Mouse (Mus musculus): ENCODE measurements around the gene Tpsb2.
A peak's percentile ranks its signal among the peaks of the same experiment; 100 is the strongest.

Tpsb2 gene

GRCm38 (mm10) chr17:25409621-25410020 lies 43.5 kb downstream of the Tpsb2 start:
- Histone ChIP-seq H3K36me3 (ENCODE audit: insufficient read depth, low read length) (no peaks in the 10 kb centered on the region), H3K4me3 (replicated peaks; ENCODE audit: low read length) (no peak overlapping the region), H3K4me1 (replicated peaks; ENCODE audit: low read depth, low read length) (peaks cover 46% of the 10 kb centered on the region), H3K9me3 (ENCODE audit: low read length) (no peaks in the 10 kb centered on the region), H3K27me3 (ENCODE audit: insufficient read depth, low read length) (no peaks in the 10 kb centered on the region)
- TF ChIP-seq POU5F1 (IDR thresholded peaks at IDR 0.05; ENCODE audit: borderline replicate concordance, low read length): no peak
- TF ChIP-seq CTCF (conservative IDR thresholded peaks at IDR 0.05; ENCODE audit: low read length): no peak
- no peak for TF ChIP-seq NANOG (IDR thresholded peaks at IDR 0.05; ENCODE audit: borderline replicate concordance, low read length)

- H3K4me3 ChIP-seq (replicated peaks; ENCODE audit: low read length): no peak overlapping the region
- H3K36me3 ChIP-seq (ENCODE audit: insufficient read depth, low read length): no peaks in the 10 kb centered on the region
- no peaks in the 10 kb centered on the region for H3K27me3 ChIP-seq (ENCODE audit: insufficient read depth, low read length)
- H3K9me3 ChIP-seq (ENCODE audit: low read length): no peaks in the 10 kb centered on the region
- peaks cover 46% of the 10 kb centered on the region for H3K4me1 ChIP-seq (replicated peaks; ENCODE audit: low read depth, low read length)
- TF ChIP-seq CTCF (conservative IDR thresholded peaks at IDR 0.05; ENCODE audit: low read length) (no peak), NANOG (IDR thresholded peaks at IDR 0.05; ENCODE audit: borderline replicate concordance, low read length) (no peak), POU5F1 (IDR thresholded peaks at IDR 0.05; ENCODE audit: borderline replicate concordance, low read length) (no peak)
Measured at GRCm38 (mm10) chr17:25410180-25410579, 44.1 kb downstream of the Tpsb2 start.

- Histone ChIP-seq H3K27me3 (ENCODE audit: insufficient read depth, low read length) (no peaks in the 10 kb centered on the region), H3K36me3 (ENCODE audit: insufficient read depth, low read length) (no peaks in the 10 kb centered on the region), H3K9me3 (ENCODE audit: low read length) (no peaks in the 10 kb centered on the region), H3K4me1 (replicated peaks; ENCODE audit: low read depth, low read length) (peaks cover 45% of the 10 kb centered on the region), H3K4me3 (replicated peaks; ENCODE audit: low read length) (no peak overlapping the region)
- TF ChIP-seq NANOG (IDR thresholded peaks at IDR 0.05; ENCODE audit: borderline replicate concordance, low read length) (no peak), CTCF (conservative IDR thresholded peaks at IDR 0.05; ENCODE audit: low read length) (no peak), POU5F1 (IDR thresholded peaks at IDR 0.05; ENCODE audit: borderline replicate concordance, low read length) (no peak)
Measured at GRCm38 (mm10) chr17:25410786-25411185, 44.7 kb downstream of the Tpsb2 start.

GRCm38 (mm10) chr17:25411251-25411650 lies 45.1 kb downstream of the Tpsb2 start:
- no peaks in the 10 kb centered on the region for H3K27me3 ChIP-seq (ENCODE audit: insufficient read depth, low read length)
- TF ChIP-seq POU5F1 (IDR thresholded peaks at IDR 0.05; ENCODE audit: borderline replicate concordance, low read length) (no peak), CTCF (conservative IDR thresholded peaks at IDR 0.05; ENCODE audit: low read length) (no peak), NANOG (IDR thresholded peaks at IDR 0.05; ENCODE audit: borderline replicate concordance, low read length) (no peak)

GRCm38 (mm10) chr17:25414209-25414608 lies 48.1 kb downstream of the Tpsb2 start:
- Histone ChIP-seq H3K4me3 (replicated peaks; ENCODE audit: low read length) (no peak overlapping the region), H3K9me3 (ENCODE audit: low read length) (no peaks in the 10 kb centered on the region), H3K27me3 (ENCODE audit: insufficient read depth, low read length) (no peaks in the 10 kb centered on the region), H3K4me1 (replicated peaks; ENCODE audit: low read depth, low read length) (peaks cover 34% of the 10 kb centered on the region), H3K36me3 (ENCODE audit: insufficient read depth, low read length) (no peaks in the 10 kb centered on the region)
- TF ChIP-seq NANOG (IDR thresholded peaks at IDR 0.05; ENCODE audit: borderline replicate concordance, low read length): no peak
- TF ChIP-seq CTCF (conservative IDR thresholded peaks at IDR 0.05; ENCODE audit: low read length): no peak
- no peak for TF ChIP-seq POU5F1 (IDR thresholded peaks at IDR 0.05; ENCODE audit: borderline replicate concordance, low read length)

More at GRCm38 (mm10) chr17:25411251-25411650, 45.1 kb downstream of the Tpsb2 start:
- Histone ChIP-seq H3K4me1 (replicated peaks; ENCODE audit: low read depth, low read length) (peaks cover 44% of the 10 kb centered on the region), H3K4me3 (replicated peaks; ENCODE audit: low read length) (no peak overlapping the region), H3K36me3 (ENCODE audit: insufficient read depth, low read length) (no peaks in the 10 kb centered on the region), H3K9me3 (ENCODE audit: low read length) (no peaks in the 10 kb centered on the region)

GRCm38 (mm10) chr17:25414917-25415316 lies 48.8 kb downstream of the Tpsb2 start:
- no peak for TF ChIP-seq NANOG (IDR thresholded peaks at IDR 0.05; ENCODE audit: borderline replicate concordance, low read length)
- no peak for TF ChIP-seq POU5F1 (IDR thresholded peaks at IDR 0.05; ENCODE audit: borderline replicate concordance, low read length)
- no peak for TF ChIP-seq CTCF (conservative IDR thresholded peaks at IDR 0.05; ENCODE audit: low read length)

GRCm38 (mm10) chr17:25415421-25415913 lies 49.4 kb downstream of the Tpsb2 start:
- TF ChIP-seq NANOG (IDR thresholded peaks at IDR 0.05; ENCODE audit: borderline replicate concordance, low read length): no peak
- no peak for TF ChIP-seq CTCF (conservative IDR thresholded peaks at IDR 0.05; ENCODE audit: low read length)

More at GRCm38 (mm10) chr17:25414917-25415316, 48.8 kb downstream of the Tpsb2 start:
- Histone ChIP-seq H3K36me3 (ENCODE audit: insufficient read depth, low read length) (no peaks in the 10 kb centered on the region), H3K4me1 (replicated peaks; ENCODE audit: low read depth, low read length) (peaks cover 31% of the 10 kb centered on the region), H3K4me3 (replicated peaks; ENCODE audit: low read length) (0 out of 2 replicates have a peak overlapping the region, but pooled peaks have one; percentile 10), H3K27me3 (ENCODE audit: insufficient read depth, low read length) (no peaks in the 10 kb centered on the region), H3K9me3 (ENCODE audit: low read length) (no peaks in the 10 kb centered on the region)

GRCm38 (mm10) chr17:25416219-25416618 lies 50.1 kb downstream of the Tpsb2 start:
- Histone ChIP-seq H3K9me3 (ENCODE audit: low read length) (no peaks in the 10 kb centered on the region), H3K27me3 (ENCODE audit: insufficient read depth, low read length) (no peaks in the 10 kb centered on the region), H3K36me3 (ENCODE audit: insufficient read depth, low read length) (no peaks in the 10 kb centered on the region), H3K4me1 (replicated peaks; ENCODE audit: low read depth, low read length) (peaks cover 26% of the 10 kb centered on the region), H3K4me3 (replicated peaks; ENCODE audit: low read length) (no peak overlapping the region)
- TF ChIP-seq POU5F1 (IDR thresholded peaks at IDR 0.05; ENCODE audit: borderline replicate concordance, low read length): no peak
- TF ChIP-seq CTCF (conservative IDR thresholded peaks at IDR 0.05; ENCODE audit: low read length): no peak
- TF ChIP-seq NANOG (IDR thresholded peaks at IDR 0.05; ENCODE audit: borderline replicate concordance, low read length): no peak

More at GRCm38 (mm10) chr17:25415421-25415913, 49.4 kb downstream of the Tpsb2 start:
- Histone ChIP-seq H3K4me1 (replicated peaks; ENCODE audit: low read depth, low read length) (peaks cover 26% of the 10 kb centered on the region), H3K4me3 (replicated peaks; ENCODE audit: low read length) (no peak overlapping the region), H3K36me3 (ENCODE audit: insufficient read depth, low read length) (no peaks in the 10 kb centered on the region), H3K27me3 (ENCODE audit: insufficient read depth, low read length) (no peaks in the 10 kb centered on the region), H3K9me3 (ENCODE audit: low read length) (no peaks in the 10 kb centered on the region)

GRCm38 (mm10) chr17:25417990-25418389 lies 51.9 kb downstream of the Tpsb2 start:
- H3K9me3 ChIP-seq (ENCODE audit: low read length): no peaks in the 10 kb centered on the region
- H3K4me1 ChIP-seq (replicated peaks; ENCODE audit: low read depth, low read length): peaks cover 26% of the 10 kb centered on the region

More at GRCm38 (mm10) chr17:25417990-25418389, 51.9 kb downstream of the Tpsb2 start:
- TF ChIP-seq POU5F1 (IDR thresholded peaks at IDR 0.05; ENCODE audit: borderline replicate concordance, low read length): no peak
- TF ChIP-seq CTCF (conservative IDR thresholded peaks at IDR 0.05; ENCODE audit: low read length): no peak
- no peak for TF ChIP-seq NANOG (IDR thresholded peaks at IDR 0.05; ENCODE audit: borderline replicate concordance, low read length)
- H3K36me3 ChIP-seq (ENCODE audit: insufficient read depth, low read length): no peaks in the 10 kb centered on the region
- no peaks in the 10 kb centered on the region for H3K27me3 ChIP-seq (ENCODE audit: insufficient read depth, low read length)
- H3K4me3 ChIP-seq (replicated peaks; ENCODE audit: low read length): no peak overlapping the region
